Mouse (Mus musculus) CH12.LX (cell line): Measurements from ENCODE around the gene Neurl1b. TPM values are rescaled to one million over a fixed set of nuclear protein-coding genes. Genes with fewer than 3 reads are reported as not detected.

ENCODE experiments used
- DNase-seq: peaks from one replicate; pipeline ENCODE4 v3.0.0-alpha.2; 2013; ENCODE audit errors: extremely low read depth
- H3K27ac ChIP-seq: 2 replicates; pipeline ENCODE4 v1.5.1; 2012; ENCODE audit warnings: low read depth, mild to moderate bottlenecking, control low read depth, moderate library complexity; ENCODE audit not compliant: insufficient read depth
- H3K27me3 ChIP-seq: replicated peaks from 2 replicates; pipeline ENCODE3; 2012; ENCODE audit warnings: inconsistent platforms
- H3K36me3 ChIP-seq, 2 experiments: replicated peaks in 1 of 2; 2 replicates each; pipeline versions ENCODE3 to v1.6.1; 2012; ENCODE audit warnings: inconsistent platforms in 1 of 2, low read length in 1 of 2, mild to moderate bottlenecking in 1 of 2, mixed read lengths in 1 of 2, moderate library complexity in 1 of 2; ENCODE audit not compliant: control insufficient read depth in 1 of 2, insufficient read depth in 1 of 2
- H3K4me1 ChIP-seq, 2 experiments: 2 replicates each; pipeline ENCODE4 v1.6.1; 2012; ENCODE audit warnings: inconsistent platforms in 1 of 2, moderate library complexity in 1 of 2; ENCODE audit not compliant: insufficient read depth in 2 of 2, control insufficient read depth in 1 of 2
- H3K4me2 ChIP-seq: 2 replicates; pipeline ENCODE4 v1.6.1; 2012; ENCODE audit warnings: low read depth, mild to moderate bottlenecking, control low read depth; ENCODE audit not compliant: poor library complexity, insufficient read depth, severe bottlenecking
- H3K4me3 ChIP-seq, 3 experiments: fragments of 150-350 bp in 1 of 3; sonication (generic) in 1 of 3; replicated peaks in 1 of 3; 2 replicates each; pipeline versions ENCODE3 to v1.5.1; 2011 to 2012; ENCODE audit warnings: low read depth in 2 of 3, low read length in 2 of 3, mild to moderate bottlenecking in 2 of 3, moderate library complexity in 2 of 3, control low read depth in 1 of 3, improper control_type of control experiment in 1 of 3, inconsistent platforms in 1 of 3, mixed read lengths in 1 of 3; ENCODE audit not compliant: poor library complexity in 1 of 3
- H3K79me2 ChIP-seq: replicated peaks from 2 replicates; pipeline ENCODE4 v1.6.1; 2012; ENCODE audit warnings: mild to moderate bottlenecking, moderate library complexity; ENCODE audit not compliant: control insufficient read depth, poor library complexity, insufficient read depth, severe bottlenecking; ENCODE audit errors: extremely low read depth
- H3K9ac ChIP-seq: 2 replicates; pipeline ENCODE4 v1.6.1; 2012; ENCODE audit warnings: low read depth, mild to moderate bottlenecking, control low read depth, moderate library complexity; ENCODE audit not compliant: insufficient read depth
- H3K9me3 ChIP-seq: replicated peaks from 2 replicates; pipeline ENCODE3; 2012; ENCODE audit warnings: low read length, inconsistent platforms, mixed read lengths
- BHLHE40 ChIP-seq: IDR thresholded peaks from 2 replicates; pipeline ENCODE4 v1.6.1; 2011; ENCODE audit warnings: mild to moderate bottlenecking, low read depth, low read length, improper control_type of control experiment
- CHD1 ChIP-seq: IDR thresholded peaks from 2 replicates; pipeline ENCODE4 v1.6.1; 2012; ENCODE audit warnings: low read depth, low read length, improper control_type of control experiment, inconsistent platforms
- ELF1 ChIP-seq: IDR thresholded peaks from 2 replicates; pipeline ENCODE4 v1.6.1; 2014; ENCODE audit warnings: low read depth, mild to moderate bottlenecking, inconsistent platforms, low read length, improper control_type of control experiment
- ETS1 ChIP-seq: conservative IDR thresholded peaks from 2 replicates; pipeline ENCODE4 v1.6.1; 2012; ENCODE audit warnings: low read depth, mild to moderate bottlenecking, inconsistent platforms, low read length, improper control_type of control experiment, moderate library complexity
- HCFC1 ChIP-seq: IDR thresholded peaks from 2 replicates; pipeline ENCODE4 v1.6.1; 2012; ENCODE audit warnings: low read depth, mild to moderate bottlenecking, inconsistent platforms, low read length, improper control_type of control experiment
- JUND ChIP-seq: conservative IDR thresholded peaks from 2 replicates; pipeline ENCODE4 v1.6.1; 2011; ENCODE audit warnings: low read depth, low read length, improper control_type of control experiment
- KAT2A ChIP-seq: IDR thresholded peaks from 2 replicates; pipeline ENCODE4 v1.6.1; 2012; ENCODE audit warnings: low read length, improper control_type of control experiment, inconsistent platforms; ENCODE audit not compliant: insufficient replicate concordance
- MAFK ChIP-seq: IDR thresholded peaks from 2 replicates; pipeline ENCODE4 v1.6.1; 2011; ENCODE audit warnings: low read length, improper control_type of control experiment; ENCODE audit not compliant: insufficient replicate concordance
- MAX ChIP-seq: IDR thresholded peaks from 2 replicates; pipeline ENCODE4 v1.6.1; 2011; ENCODE audit warnings: low read length, improper control_type of control experiment
- POLR2AphosphoS2 ChIP-seq: IDR thresholded peaks from 2 replicates; pipeline ENCODE4 v1.6.1; 2011; ENCODE audit warnings: low read depth, low read length, improper control_type of control experiment
- RCOR1 ChIP-seq: conservative IDR thresholded peaks from 2 replicates; pipeline ENCODE4 v1.6.1; 2012; ENCODE audit warnings: low read depth, mild to moderate bottlenecking, inconsistent platforms, low read length, improper control_type of control experiment
- SIN3A ChIP-seq: IDR thresholded peaks from 2 replicates; pipeline ENCODE4 v1.6.1; 2012; ENCODE audit warnings: low read length, improper control_type of control experiment, inconsistent platforms
- SMC3 ChIP-seq: IDR thresholded peaks from 2 replicates; pipeline ENCODE4 v1.6.1; 2011; ENCODE audit warnings: low read depth, low read length, improper control_type of control experiment
- TBP ChIP-seq: conservative IDR thresholded peaks from 2 replicates; pipeline ENCODE4 v1.6.1; 2011; ENCODE audit warnings: low read depth, low read length, improper control_type of control experiment
- ZC3H11A ChIP-seq: IDR thresholded peaks from 2 replicates; pipeline ENCODE4 v1.6.1; 2012; ENCODE audit warnings: low read depth, mild to moderate bottlenecking, inconsistent platforms, low read length, improper control_type of control experiment
- ZNF384 ChIP-seq: IDR thresholded peaks from 2 replicates; pipeline ENCODE4 v1.6.1; 2012; ENCODE audit warnings: low read depth, low read length, improper control_type of control experiment, inconsistent platforms
- dilution Hi-C: fragments of 300-500 bp; cut with MboI; formaldehyde crosslinking; loops from 2 replicates; pipeline ENCODE4 v1.14.3; 2020; ENCODE audit warnings: low sequenced_read_pairs; ENCODE audit not compliant: extremely low pct_unique_long_range_greater_than_20kb, extremely low pct_ligation_motif_present
- in situ Hi-C: fragments of 300-500 bp; cut with MboI; formaldehyde crosslinking; loops from 3 replicates; pipeline ENCODE4 v1.14.3; 2019; ENCODE audit warnings: low sequenced_read_pairs, low pct_ligation_motif_present, low pct_unique_long_range_greater_than_20kb, mixed read lengths
- polyA plus RNA-seq: library from polyadenylated mRNA; unstranded; fragments of >175 nt; gene quantifications from 2 replicates; pipeline ENCODE4 v1.2.1, GENCODE M21; 2012; ENCODE audit warnings: low read depth; ENCODE audit not compliant: insufficient read length
- total RNA-seq, 2 experiments: library from RNA; depleted of rRNA; stranded (reverse); fragments of 300-350 nt in 1 of 2; fragments of >200 nt in 1 of 2; gene quantifications; 2 replicates each; pipeline ENCODE4 v1.2.3; 2012 to 2014

Gene Neurl1b
- total and polyA plus RNA-seq, 3 experiments: 0.25 TPM; not detected in 2

- dilution Hi-C loops: no loop called here
- Histone ChIP-seq H3K27me3 (peaks cover 93% of the 10 kb centered on the region), H3K36me3 (no peaks in the 10 kb centered on the region), H3K9me3 (peaks cover 5% of the 10 kb centered on the region), H3K9ac (no peak overlapping the region), H3K4me2 (no peak overlapping the region), H3K27ac (no peak overlapping the region), H3K4me3 (no peak overlapping the region), H3K79me2 (no peaks in the 10 kb centered on the region), H3K4me1 (no peaks in the 10 kb centered on the region)
- TF ChIP-seq SMC3 (no peak), MAFK (no peak), TBP (no peak), ETS1 (no peak), KAT2A (no peak), JUND (no peak), ZNF384 (no peak), HCFC1 (no peak), RCOR1 (no peak)
- DNase-seq: no peak
- in situ Hi-C loops: loop anchor here (5.0 to 10.0 kb wide), 2 partner anchors 38 to 110 kb away; no protein-coding TSS in a partner anchor
These were observed 10.5 kb downstream of the Neurl1b start for GRCm38 (mm10) chr17:26424973-26425735.

- dilution Hi-C loops: no loop called here
- peaks cover 94% of the 10 kb centered on the region for H3K27me3 ChIP-seq
- H3K4me3 ChIP-seq: no peak overlapping the region
- peaks cover 5% of the 10 kb centered on the region for H3K9me3 ChIP-seq
- H3K9ac ChIP-seq: no peak overlapping the region
- no peak overlapping the region for H3K4me2 ChIP-seq
- DNase-seq: no peak
- in situ Hi-C loops: no loop called here
- H3K79me2 ChIP-seq: no peaks in the 10 kb centered on the region
- no peak for TF ChIP-seq POLR2AphosphoS2
- no peak for TF ChIP-seq SIN3A
- no peak for TF ChIP-seq MAX
- no peak for TF ChIP-seq ELF1
- no peak for TF ChIP-seq BHLHE40
- TF ChIP-seq ZC3H11A: no peak
- TF ChIP-seq MAFK: no peak
- TF ChIP-seq HCFC1: no peak
- TF ChIP-seq ETS1: no peak
- TF ChIP-seq CHD1: no peak
- H3K4me1 ChIP-seq: peaks cover 6 to 10% of the 10 kb centered on the region in 2 experiments; a peak in 3 of 4 replicates
- no peaks in the 10 kb centered on the region for H3K36me3 ChIP-seq
- no peak overlapping the region for H3K27ac ChIP-seq
These were observed 18.7 kb downstream of the Neurl1b start for GRCm38 (mm10) chr17:26433295-26433694.
